Mouse (Mus musculus) heart, postnatal 36 days (tissue): ENCODE data around the gene Furin. TPM values are rescaled to one million over a fixed set of nuclear protein-coding genes. Genes with fewer than 3 reads are reported as not detected.

Experiments
- DNase-seq, 2 experiments: peaks; one replicate each; pipeline ENCODE4 v3.0.0; 2021 to 2022
- intact Hi-C: fragments of 180-260 bp; cut with DNase I; formaldehyde crosslinking; loops from one replicate; pipeline ENCODE4 v1.15.1; 2025
- total RNA-seq, 2 experiments: library from RNA; stranded (reverse); gene quantifications; 2 replicates each; pipeline ENCODE4 v1.2.3; 2021

The Furin gene
- total RNA-seq, result 100 to 1,000 TPM; 111 to 120 TPM

GRCm38 (mm10) chr7:80405188-80405695 is at the start of gene Furin:
Gene Furin, minus strand, starts transcription at chr7:80405436.
- intact Hi-C loops, result loop anchor here (2.0 kb wide), 1 partner anchor 38 kb away; no protein-coding TSS in a partner anchor
- no peak for DNase-seq

DNA sequence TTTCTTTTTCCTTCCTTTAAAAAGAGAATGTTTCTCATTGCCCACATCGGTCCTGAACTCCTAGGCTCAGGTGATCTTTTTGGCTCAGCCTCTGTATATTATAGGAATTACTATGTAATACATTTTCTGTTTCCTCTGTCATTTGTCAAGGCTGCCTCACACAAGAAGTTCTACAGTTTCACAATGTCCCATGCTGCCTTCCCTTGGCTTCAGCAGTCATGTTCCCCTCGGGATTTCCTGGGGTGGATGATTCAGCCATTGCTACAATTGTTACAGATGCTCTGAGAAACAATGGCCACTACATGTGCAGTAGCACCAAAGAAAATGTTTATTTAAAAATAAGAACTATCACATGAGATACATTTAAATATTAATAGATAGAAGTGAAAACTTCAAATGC is 49.5 kb upstream of the Furin start:
- no peak for DNase-seq
- intact Hi-C loops, result no loop called here

GRCm38 (mm10) chr7:80453997-80454396 is 48.8 kb upstream of the Furin start:
- no peak for DNase-seq
- intact Hi-C loops, result no loop called here

DNA sequence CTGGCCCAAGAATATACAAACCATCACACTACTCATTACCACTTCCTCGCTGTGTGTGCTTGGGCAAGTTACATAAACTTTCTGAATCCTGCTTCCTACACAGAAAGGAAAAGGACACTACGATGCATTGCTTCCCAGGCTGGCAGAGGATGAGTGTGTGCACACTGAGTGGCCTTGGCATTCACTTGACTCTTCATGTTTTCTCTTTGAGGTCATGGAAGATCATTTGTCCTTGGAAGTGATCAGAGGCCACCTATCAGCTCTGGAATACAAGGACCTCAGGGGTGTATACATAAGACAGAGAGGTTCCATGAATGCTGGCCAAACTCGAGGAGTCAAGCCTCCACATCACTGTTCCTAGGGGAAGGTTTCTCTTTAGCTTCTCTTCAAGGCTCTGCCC is 47.9 kb upstream of the Furin start:
- intact Hi-C loops, result no loop called here
- DNase-seq, result no peak

DNA sequence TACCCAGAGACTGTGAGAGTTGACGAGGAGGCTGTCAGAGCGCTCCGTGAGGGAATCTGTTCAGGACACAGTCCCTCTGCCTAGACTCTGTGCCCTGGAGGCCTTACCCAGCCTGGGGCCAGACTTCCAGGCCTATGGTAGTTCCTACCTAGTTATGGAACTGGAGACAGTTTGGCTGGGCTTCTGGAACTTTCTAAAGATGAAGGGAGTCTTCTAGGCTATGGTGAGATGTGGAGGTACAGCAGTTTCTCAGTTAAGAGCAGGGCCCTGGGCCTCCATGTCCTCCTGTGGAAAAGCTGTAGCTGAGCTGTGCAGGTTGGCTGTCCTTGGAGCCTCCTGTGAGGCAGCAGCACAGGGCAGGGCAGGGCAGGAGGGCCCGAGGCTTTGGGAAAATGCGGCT is 47.0 kb upstream of the Furin start:
- intact Hi-C loops, result no loop called here
- DNase-seq, result no peak

- no peak for DNase-seq
- intact Hi-C loops, result no loop called here
These were observed 46.5 kb upstream of the Furin start for GRCm38 (mm10) chr7:80451550-80452232.

DNA sequence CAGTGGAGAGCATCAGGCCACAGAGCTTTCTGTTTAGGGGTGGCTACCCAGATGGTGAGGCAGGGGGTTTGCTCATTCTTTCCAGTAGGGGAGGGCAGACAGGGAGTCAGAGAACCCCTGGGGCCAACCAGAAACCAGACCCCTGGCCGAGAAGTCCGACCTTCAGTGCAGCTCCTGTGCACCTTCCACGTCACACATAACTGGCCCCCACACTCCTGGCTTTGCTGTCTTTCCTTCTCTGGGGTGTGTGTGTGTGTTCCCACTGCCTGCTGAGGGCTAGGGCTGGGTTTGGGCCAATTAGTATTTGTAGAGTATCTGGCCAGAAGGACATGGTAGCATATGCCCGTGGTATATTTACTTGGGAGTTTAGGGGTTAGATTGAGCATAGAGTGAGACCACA is 45.1 kb upstream of the Furin start:
- intact Hi-C loops, result no loop called here
- DNase-seq, result no peak

DNA sequence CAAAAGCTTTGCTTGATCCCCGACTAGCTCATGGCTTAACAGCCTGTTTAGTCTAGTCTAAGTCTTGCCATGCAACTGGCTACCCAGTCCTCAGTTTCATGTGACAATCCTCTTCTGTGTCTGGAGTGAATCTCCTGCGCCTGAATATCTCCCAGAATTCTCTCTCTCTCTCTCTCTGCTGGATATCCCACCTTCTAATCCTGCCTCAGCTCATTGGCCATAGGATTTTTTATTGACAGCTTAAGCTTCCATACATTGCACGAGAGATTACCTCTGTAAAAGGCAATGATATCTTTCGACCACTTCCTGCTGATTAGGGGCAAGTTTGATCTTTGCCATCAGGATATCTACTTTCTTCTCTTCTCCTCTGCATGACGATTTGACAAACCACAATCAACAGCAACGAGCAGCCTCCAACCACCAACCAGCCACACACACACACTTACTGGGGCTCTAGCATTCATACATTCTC is 44.4 kb upstream of the Furin start:
- intact Hi-C loops, result no loop called here
- DNase-seq, result no peak

DNA sequence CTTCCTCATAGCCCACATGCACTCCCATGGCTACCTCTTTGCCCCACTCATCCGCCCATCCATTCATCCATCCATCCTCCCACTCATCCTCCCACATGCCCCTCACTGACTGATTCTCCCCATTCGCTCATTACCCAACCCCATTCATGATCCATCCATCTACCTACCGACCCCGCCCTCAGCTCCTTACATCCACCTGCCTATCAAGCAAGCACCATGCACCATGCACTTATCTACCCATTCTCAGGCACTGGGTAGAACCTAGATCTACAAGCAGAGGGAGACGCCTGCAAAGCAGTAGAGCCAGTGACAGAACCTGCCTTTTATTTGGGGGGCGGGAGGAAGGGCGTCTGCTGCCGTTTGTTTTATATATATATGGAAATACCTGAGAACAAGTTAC is 42.1 kb upstream of the Furin start:
- DNase-seq, result no peak
- intact Hi-C loops, result no loop called here

DNA sequence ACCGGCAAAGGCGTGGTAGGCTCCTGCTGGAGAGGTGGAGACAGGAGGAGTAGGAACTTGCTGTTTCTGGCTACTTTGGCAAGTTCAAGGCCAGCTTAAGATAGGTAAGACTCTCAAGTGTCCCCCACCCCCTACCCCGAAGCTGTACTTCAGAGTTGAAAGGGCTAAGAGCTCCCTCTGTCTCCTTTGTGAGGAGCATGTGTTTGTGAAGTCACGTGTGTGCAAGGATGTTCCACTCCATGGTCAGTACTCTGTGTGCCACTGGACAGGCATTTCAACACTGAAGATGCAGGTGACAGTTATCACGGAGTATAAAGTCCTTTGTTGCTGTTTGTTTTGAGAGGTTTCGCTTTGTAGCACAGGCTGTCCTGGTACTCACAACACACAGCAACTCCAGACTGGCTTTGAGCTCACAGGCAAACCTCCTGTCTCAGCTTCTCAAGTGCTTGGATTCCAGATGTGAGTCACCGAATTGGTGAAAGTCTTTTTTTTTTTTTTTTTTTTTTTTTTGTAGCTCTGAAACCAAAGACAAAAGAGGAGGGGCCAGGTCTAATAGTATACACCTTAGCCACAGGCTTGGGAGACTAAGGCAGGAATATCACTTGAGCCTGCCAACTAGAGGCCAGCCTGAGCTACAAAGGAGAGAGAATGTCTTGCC is 41.1 kb upstream of the Furin start:
- intact Hi-C loops, result no loop called here
- no peak for DNase-seq

- DNase-seq, result peak; percentile 67 to 69
- intact Hi-C loops, result no loop called here
These were observed 40.3 kb upstream of the Furin start for GRCm38 (mm10) chr7:80445492-80445891.

GRCm38 (mm10) chr7:80444401-80445249 is 39.4 kb upstream of the Furin start:
- intact Hi-C loops, result no loop called here
- no peak for DNase-seq

DNA sequence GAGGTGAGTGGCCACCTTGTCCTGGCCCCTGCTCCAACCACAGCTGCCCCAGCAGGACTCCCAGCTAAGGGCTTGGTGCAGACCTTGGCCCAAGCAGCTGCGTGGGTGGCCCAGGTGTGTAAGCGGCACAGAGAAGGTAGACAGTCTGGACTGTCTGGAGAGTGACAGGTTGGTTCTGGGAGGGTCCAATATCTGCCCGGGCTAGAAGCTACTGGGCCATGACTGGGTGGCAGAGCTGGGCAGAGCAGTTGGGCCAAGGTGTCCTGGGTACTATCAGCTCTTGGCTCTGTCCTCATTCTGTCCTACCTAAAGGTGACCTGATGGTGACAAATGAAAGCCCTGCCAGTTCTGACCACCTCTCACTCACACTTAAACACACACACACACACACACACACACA is 37.9 kb upstream of the Furin start:
- no peak for DNase-seq
- intact Hi-C loops, result loop anchor here (2.0 kb wide), 1 partner anchor 38 kb away; the partner anchor contains the start of gene Furin

DNA sequence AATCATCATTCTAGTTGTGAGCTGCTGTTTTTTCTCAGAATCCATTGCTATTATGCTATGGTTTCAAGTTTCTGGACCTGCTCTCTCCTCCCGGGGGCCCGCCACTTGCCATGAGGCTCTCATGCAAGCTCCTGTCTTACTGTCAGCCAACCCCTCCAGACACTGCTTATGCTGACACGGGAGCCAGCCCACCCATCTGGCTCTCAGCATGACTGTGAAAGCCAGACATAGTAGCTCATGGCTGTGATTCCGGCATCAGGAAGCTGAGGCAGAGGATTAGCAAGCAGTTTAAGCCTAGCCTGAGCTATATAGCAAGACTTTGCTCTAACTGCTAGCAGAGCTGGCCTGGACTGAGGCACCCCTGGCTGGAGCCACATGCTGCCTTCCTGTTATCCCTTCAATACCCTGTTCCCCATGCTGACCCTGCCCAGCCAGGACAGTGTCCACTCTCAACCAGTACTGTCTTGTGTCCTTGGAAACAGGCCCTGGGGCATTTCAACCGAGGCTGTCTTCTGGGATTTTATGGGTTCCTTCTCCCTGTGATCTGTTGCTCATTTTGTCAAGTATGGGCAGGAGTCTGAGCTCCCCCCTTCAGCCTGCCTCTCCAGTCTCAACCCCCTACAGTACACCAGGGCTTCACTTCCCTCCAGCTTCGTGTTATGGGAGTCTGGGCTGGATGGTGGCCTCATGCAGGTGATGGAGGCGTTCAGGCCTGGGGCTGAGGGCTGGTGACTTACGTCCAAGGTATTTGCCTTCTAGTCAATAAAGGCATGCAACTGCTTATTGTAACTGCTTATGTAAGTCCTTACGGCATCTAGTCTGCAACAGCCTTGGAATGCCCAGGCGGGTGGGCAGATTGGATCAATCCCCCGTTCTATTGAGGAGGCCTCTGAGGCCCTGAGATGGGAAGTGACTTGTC is 37.0 kb upstream of the Furin start:
- intact Hi-C loops, result loop anchor here (2.0 kb wide), 1 partner anchor 37 kb away; the partner anchor contains the start of gene Furin
- DNase-seq, result no peak

- DNase-seq, result no peak
- intact Hi-C loops, result no loop called here
These were observed 35.4 kb upstream of the Furin start for GRCm38 (mm10) chr7:80440685-80441084.

- intact Hi-C loops, result no loop called here
These were observed 34.7 kb upstream of the Furin start for GRCm38 (mm10) chr7:80439789-80440488.

DNA sequence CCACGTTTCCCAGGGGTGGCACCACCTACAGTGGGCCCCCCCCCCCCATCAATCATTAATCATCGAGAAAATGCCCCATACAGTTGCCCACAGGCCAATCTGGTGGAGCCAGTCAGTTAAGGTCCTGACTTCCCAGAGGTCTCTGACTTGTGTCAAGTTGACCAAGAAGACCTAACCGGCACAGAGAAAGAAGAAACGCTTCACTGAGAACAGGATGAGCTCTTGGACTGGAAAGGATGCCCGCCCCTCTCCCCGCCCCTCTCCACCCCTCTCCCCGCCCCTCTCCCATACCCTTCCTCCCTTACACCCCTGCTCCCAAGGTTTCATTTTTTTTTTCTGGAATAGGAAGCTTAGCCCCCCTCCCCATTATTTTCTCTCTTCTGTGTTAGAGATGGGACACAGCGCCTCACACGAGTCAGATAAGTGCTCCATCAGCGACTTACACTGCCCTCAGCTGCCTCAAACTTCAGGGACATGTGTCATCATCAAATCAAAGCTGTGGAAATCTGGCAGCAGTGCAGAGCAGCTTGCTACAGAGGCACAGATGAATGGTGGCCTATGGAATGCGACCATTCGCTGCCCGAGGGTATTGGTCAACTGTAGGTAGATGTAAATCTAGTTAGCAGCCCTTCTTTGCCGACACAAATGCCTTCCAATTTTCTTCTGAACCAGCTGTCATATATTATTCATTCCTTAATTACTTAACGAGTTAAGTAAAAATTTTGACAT is 34.0 kb upstream of the Furin start:
- DNase-seq, result no peak

More at GRCm38 (mm10) chr7:80439789-80440488, 34.7 kb upstream of the Furin start:
- DNase-seq, result peak in 1 of 2 experiments; percentile 61

GRCm38 (mm10) chr7:80436571-80436970 is 31.3 kb upstream of the Furin start:
- DNase-seq, result no peak
- intact Hi-C loops, result no loop called here

More for the DNA sequence above, 34.0 kb upstream of the Furin start:
- intact Hi-C loops, result no loop called here

- no peak for DNase-seq
- intact Hi-C loops, result no loop called here
These were observed 30.4 kb upstream of the Furin start for GRCm38 (mm10) chr7:80435594-80435993.
